Mouse (Mus musculus): Measurements from ENCODE around the gene Csrp1. TPM values are rescaled to one million over a fixed set of nuclear protein-coding genes. Genes with fewer than 3 reads are reported as not detected.

The Csrp1 gene
- polyA plus RNA-seq, 1 experiment from 2014 or later: 51.9 TPM

Other genes with a start within 250 kb of the Csrp1 start
- 24.1 and 27.6 TPM in 2 replicates for gene Nav1, start 112.8 kb upstream of the Csrp1 start, polyA plus RNA-seq (2016; fragmentation: Nextera tagmentation; extraction: Ambion mirVana)
- 29.0 and 32.2 TPM in 2 replicates for gene Phlda3, start 46.1 kb downstream of the Csrp1 start, polyA plus RNA-seq (2016; fragmentation: Nextera tagmentation; extraction: Ambion mirVana)
- 5.5 and 7.9 TPM in 2 replicates for gene Tnni1, start 59.4 kb downstream of the Csrp1 start, polyA plus RNA-seq (2016; fragmentation: Nextera tagmentation; extraction: Ambion mirVana)
- gene Lad1, start 98.5 kb downstream of the Csrp1 start, polyA plus RNA-seq (2016; fragmentation: Nextera tagmentation; extraction: Ambion mirVana): 7.5 TPM in 2 replicates
- 1.1 and 4.4 TPM in 2 replicates for gene Tnnt2, start 116.3 kb downstream of the Csrp1 start, polyA plus RNA-seq (2016; fragmentation: Nextera tagmentation; extraction: Ambion mirVana)
- gene Pkp1, start 199.1 kb downstream of the Csrp1 start, polyA plus RNA-seq (2016; fragmentation: Nextera tagmentation; extraction: Ambion mirVana): 0.25 TPM in 1 of 2 replicates, not detected in the other